Mouse (Mus musculus) myocyte (in vitro differentiated cells): ENCODE data around the gene Smarca5. TPM values are rescaled to one million over a fixed set of nuclear protein-coding genes. Genes with fewer than 3 reads are reported as not detected.

Experiments
- H3K27me3 ChIP-seq: one replicate; pipeline ENCODE4 v1.6.1; 2011; ENCODE audit not compliant: control insufficient read depth, insufficient read depth, insufficient read length
- H3K36me3 ChIP-seq: one replicate; pipeline ENCODE4 v1.6.1; 2011; ENCODE audit not compliant: control insufficient read depth, insufficient read depth
- H3K4me2 ChIP-seq: one replicate; pipeline ENCODE4 v1.6.1; 2011; ENCODE audit warnings: low read depth, control low read depth
- H3K4me3 ChIP-seq: one replicate; pipeline ENCODE4 v1.5.1; 2011; ENCODE audit warnings: mild to moderate bottlenecking, control low read depth, moderate library complexity
- H3K79me2 ChIP-seq: one replicate; pipeline ENCODE4 v1.6.1; 2011; ENCODE audit not compliant: control insufficient read depth, insufficient read depth
- H3ac ChIP-seq: one replicate; pipeline ENCODE4 v1.6.1; 2011; ENCODE audit not compliant: control insufficient read depth, insufficient read length
- USF1 ChIP-seq: IDR thresholded peaks from one replicate; pipeline ENCODE4 v1.6.1; 2011; ENCODE audit warnings: low read depth, mild to moderate bottlenecking, control low read depth, moderate library complexity
- polyA plus RNA-seq: library from polyadenylated mRNA; unstranded; fragments of >200 nt; fragmentation: generic; extraction: Trizol; gene quantifications from one replicate; pipeline ENCODE4 v1.2.1, GENCODE M21; 2012; ENCODE audit warnings: missing spikeins

Smarca5 gene
- polyA plus RNA-seq, 1 experiment: 13.5 TPM

DNA sequence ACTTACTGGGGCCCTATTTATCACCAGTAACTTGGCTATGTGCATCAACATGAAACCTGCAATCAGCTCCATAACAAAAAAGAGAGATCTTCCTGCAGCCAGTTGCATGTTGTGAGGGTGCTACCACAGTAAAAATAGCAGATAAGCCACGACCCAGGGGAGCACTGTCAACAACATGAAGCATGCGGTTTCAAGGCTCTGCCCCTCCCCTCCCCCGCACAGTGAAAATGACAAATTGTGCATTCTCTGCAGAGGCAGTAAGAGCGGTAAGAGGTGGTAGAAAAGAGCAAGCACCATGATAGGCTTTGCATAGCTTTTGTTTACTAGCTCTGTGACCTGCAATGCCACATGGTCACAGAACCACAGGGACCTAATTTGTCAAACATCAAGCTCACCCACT is 81.7 kb downstream of the Smarca5 start:
- no peak overlapping the region for H3K4me3 ChIP-seq
- H3K79me2 ChIP-seq: no peaks in the 10 kb centered on the region
- no peaks in the 10 kb centered on the region for H3K36me3 ChIP-seq
- H3K4me2 ChIP-seq: no peak overlapping the region
- TF ChIP-seq USF1: no peak
- no peaks in the 10 kb centered on the region for H3K27me3 ChIP-seq
- H3ac ChIP-seq: no peak overlapping the region

Other genes with a start within 250 kb of the Smarca5 start
- gene Gypa, start 245.7 kb downstream of the Smarca5 start, polyA plus RNA-seq: not detected
- gene Frem3, start 128.4 kb downstream of the Smarca5 start, polyA plus RNA-seq: not detected
- 3.4 TPM for gene Gab1, start 141.0 kb upstream of the Smarca5 start, polyA plus RNA-seq